Mouse (Mus musculus) gastrocnemius, postnatal 25 days (tissue): ENCODE data around the gene Med12l. TPM values are rescaled to one million over a fixed set of nuclear protein-coding genes. Genes with fewer than 3 reads are reported as not detected.
"Not testable (repeated sequence)": the region's sequence is repeated elsewhere in the genome, so short reads cannot be mapped to it uniquely, and the experiment has no call there.

Source experiments
- DNase-seq: peaks from one replicate; pipeline ENCODE4 v3.0.0; 2022
- total RNA-seq, 2 experiments: library from RNA; stranded (reverse); gene quantifications; 1 replicate in 1 of 2; 2 replicates in 1 of 2; pipeline ENCODE4 v1.2.3; 2021

The Med12l gene
- total RNA-seq, 2 experiments from 2014 or later = 0.46 to 0.77 TPM

- no peak for DNase-seq
Observed at GRCm38 (mm10) chr3:59140115-59140514, 134.5 kb downstream of the Med12l start.

DNA sequence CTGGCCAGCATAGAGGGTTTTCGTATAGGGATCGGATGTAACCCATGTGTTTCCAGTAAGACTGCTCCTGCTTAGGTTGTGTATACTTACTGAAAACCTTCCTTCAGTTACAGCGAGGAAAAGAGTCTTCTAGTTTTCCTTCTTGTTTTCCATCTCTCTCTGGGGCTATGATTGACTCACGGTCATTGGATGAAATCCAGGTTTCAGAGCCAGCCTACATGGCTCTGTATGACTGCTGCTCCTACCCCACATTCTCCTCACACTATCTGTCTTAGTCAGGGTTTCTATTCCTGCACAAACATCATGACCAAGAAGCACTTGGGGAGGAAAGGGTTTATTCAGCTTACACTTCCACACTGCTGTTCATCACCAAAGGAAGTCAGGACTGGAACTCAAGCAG lies 135.3 kb downstream of the Med12l start:
- DNase-seq = not testable (repeated sequence)

DNA sequence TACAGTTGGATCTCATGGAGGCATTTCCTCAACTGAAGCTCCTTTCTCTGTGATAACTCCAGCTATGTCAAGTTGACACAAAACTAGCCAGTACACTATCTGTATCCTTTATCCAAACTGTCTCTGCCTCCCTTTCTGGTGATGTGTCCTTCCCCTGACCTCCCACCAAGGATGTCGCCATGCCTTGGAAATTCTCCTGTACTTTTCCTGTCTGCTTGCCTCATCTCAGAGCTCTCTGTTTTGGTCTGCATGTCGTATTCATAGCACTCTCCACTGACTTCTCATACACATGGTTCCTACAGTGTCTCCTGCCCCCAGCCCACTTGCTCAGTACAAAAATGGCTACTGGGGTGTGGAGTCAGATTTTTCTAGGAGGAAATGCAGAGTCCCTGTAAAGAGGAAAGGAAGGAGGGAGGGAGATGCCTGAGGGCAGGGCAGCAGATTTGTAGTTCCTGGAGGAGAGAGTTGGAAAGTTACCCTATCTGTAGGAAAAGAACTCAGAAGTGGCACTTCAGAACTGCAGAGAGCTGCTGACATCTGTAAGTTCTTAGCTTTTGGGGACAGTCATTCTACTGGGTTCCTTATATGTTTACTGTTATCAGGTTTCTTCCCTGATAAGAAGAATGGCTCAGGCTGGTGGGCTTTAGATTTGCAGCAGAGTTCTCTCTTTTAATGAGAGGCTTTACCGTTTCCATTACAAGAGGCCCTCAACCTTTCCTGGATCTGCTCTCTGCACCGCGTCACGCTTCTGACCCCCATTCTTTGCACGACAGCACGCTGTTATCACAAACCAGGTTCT lies 136.1 kb downstream of the Med12l start:
- no peak for DNase-seq

- no peak for DNase-seq
Observed at GRCm38 (mm10) chr3:59145194-59145593, 139.6 kb downstream of the Med12l start.

DNA sequence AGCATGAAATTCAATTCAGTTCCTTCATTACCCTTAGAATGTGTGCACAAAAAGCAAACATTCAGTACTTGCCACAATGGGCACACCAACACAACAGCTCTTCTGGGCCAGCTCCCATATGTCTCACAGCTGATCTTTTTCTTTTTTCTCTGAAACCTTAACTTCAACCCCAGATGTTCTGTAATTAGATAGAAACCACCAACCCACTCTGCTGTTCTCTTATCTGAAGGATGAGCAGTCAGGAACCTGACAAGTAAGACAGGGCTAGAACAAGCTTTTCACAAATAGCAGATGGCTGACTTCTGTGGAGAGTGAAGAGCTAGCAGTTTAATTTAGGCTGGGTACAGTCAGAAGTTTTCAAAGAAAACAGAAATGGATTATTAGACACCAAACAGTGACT lies 144.0 kb downstream of the Med12l start:
- DNase-seq = no peak

DNA sequence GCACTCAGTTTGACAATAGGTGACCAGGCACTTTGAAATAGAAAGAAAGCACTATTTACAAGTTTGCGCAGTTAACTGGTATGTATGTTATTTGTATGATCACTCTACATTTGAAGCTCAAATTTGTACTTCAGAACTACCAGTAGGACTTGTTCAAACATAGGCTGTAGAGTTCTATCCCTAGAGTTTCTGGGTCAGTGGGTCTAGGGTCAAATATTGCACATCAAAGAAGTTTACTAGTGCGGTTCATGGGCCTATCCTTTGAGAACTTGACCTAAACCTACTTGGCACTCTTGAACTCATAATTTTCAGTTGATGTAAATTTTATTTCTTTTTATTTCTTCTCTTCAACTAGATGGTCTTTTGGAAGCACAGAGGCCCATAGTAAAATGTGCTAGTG lies 145.0 kb downstream of the Med12l start:
- no peak for DNase-seq

- DNase-seq = no peak
Observed at GRCm38 (mm10) chr3:59153424-59153823, 147.8 kb downstream of the Med12l start, which contains the start of gene P2ry14. TSS of gene P2ry14 (minus strand) at chr3:59153618.

GRCm38 (mm10) chr3:59154888-59155287 lies 149.3 kb downstream of the Med12l start:
- DNase-seq = no peak

DNA sequence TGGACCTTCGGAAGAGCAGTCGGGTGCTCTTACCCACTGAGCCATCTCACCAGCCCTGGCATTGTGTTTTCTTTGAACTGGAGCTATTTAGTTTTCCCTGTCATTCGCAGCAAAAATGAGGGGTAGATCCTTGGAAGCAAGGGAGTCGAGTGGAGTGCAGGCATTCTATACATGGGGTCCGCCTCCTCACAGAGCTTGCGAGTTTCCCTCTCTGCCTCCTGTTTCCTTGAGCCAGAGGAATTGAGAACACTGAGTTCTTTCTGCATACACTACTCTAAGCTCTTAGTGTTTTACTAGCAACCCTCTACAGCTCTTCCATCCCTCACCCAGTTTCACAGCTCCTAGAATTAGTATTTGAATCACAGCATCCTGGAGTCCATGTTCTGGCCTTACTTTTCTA lies 149.8 kb downstream of the Med12l start:
- DNase-seq = no peak

DNA sequence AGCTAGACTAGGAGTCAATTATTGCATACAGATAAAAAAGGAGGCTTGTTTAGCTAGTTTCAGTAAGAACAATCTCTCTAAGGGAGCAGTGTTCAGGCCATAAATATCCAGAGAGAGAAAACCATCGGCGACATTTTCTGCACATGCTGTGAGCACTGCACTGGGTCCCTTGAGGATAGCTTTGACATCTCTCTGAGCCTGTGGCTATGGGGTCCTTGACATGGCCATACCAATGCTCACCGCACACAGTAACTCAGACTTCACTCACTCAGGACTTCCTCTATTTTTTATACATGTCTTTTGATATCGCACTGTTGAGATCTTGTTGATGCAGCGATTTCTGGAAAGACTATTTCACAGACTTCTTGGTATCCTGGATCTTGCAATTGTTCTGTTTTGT lies 151.4 kb downstream of the Med12l start:
- no peak for DNase-seq

GRCm38 (mm10) chr3:59160465-59160864 lies 154.8 kb downstream of the Med12l start:
- no peak for DNase-seq

- no peak for DNase-seq
Observed at GRCm38 (mm10) chr3:59167417-59168054, 161.9 kb downstream of the Med12l start.

GRCm38 (mm10) chr3:59168476-59168875 lies 162.9 kb downstream of the Med12l start:
- no peak for DNase-seq

GRCm38 (mm10) chr3:59169215-59169614 lies 163.6 kb downstream of the Med12l start:
- no peak for DNase-seq

DNA sequence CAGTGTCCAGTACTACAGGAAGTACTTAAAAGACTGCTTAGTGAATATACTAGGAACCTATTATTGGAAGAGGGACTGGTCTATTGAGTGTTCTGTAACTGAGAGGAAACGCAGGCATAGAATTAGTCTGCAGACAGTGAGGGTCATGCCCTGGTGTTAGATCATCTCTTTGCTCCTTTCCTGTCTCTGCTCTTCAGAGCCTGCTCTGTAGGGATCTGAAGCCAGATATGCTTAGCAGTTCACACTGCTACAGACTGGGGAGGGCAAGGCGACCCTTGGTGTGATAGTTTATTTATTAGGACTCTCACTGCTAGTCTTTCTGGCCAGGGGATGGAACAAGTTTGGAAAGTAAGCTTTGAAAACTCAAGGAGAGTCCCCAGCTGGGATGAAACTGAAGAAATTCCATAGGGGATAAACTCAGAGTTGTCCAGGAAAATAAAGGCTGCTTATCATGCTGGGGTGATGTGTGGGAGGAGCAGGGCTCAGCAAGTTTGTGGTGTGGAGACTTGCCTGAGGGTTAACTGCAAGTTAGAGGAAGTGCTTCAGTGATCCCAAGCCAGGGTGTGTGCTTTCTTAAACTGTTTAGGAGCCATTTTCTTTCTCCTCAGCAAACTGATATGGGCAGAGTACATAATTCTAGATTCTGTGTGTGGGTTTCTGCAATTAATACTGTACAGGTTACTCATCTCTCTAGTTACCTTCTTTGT lies 164.4 kb downstream of the Med12l start:
- no peak for DNase-seq

DNA sequence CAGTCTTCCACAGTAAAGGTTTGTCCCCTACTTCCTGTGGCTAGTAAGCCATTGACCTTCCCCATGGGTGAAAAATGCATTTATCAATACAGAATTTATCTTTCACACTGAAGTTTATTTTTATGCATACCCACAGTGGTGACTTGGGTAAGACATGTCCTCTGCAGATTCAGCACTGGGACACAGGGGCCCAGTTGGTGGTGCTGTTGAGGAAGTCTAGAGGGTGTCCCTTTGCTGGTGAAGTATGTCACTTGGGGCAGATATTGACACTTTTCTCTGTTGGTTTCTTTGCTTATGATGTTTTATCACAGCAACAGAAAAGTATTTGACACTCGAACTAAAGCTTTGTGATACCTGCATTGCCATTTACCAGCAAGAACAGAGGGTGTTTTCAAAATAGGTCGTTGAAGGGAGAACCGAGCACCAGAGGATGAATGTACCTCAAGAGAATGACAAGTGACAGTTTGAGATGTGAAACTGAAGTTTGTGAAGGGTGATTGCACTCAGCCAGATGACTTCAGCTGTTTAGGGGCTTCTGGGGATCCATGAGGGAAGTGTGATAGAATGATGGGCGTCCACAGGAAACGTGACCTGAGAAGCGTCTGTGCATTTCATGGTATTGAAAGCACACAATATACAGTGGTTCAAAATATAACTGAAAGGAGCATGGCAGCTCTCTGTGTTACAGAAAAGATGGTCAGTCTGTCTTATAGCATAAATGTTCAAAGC lies 169.0 kb downstream of the Med12l start:
- DNase-seq = no peak

DNA sequence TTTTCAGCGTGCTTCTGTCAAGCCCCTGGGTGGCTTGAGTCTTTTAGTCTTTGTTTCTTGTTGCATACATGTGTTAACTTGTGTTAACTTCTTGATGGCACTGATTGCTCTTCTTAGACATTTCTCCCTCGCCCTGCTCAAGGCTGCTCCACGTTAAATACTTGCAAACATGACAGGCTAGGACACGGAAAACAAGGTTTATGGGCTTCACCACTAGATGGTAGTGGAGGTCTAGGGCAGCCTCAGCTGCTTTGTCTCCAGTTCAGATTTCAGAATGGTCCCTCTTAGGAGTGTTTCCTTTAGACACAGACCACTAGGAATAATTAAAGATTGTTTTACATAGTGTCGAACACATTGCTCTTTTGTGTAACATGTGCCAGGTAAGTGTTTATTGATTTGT lies 169.6 kb downstream of the Med12l start:
- no peak for DNase-seq

DNA sequence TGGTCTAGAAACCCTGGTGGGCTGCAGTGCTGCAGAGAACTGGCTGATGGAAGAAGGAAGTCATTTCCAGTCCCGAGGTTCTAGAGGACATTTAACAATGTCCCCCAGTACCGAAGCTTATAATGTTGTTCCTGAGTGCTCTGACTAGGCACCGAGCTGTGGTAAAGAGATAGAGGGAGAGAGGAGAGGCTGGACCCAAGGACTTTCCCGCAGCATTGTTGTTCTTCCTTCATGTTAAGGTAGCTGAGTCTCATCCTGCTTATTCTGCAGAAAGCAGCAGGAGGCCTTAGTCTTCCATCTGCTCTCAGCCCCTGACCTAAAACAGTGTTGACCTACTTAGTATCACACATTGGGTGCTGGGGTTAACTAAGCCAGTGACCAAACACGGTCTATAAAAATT lies 171.2 kb downstream of the Med12l start:
- no peak for DNase-seq

DNA sequence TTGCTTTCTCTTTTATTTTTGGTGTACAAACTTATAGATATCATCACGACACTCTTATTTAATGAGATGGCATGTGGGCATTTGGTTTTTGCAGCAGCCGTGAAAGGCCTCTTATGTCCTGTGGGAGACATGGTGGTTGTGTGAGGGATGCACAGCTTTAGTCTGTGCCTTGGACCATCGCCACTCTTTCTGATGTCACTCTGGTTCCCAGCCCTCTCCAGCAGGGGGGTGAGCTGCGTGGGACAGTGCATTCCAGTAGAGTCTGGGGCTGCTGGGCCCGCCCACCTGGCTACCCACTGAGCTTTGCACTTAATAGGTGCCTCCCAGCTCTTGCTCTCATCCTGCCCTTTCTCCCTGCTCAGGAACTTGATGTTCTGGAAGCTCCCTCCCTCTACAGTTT lies 175.5 kb downstream of the Med12l start:
- DNase-seq = no peak

- DNase-seq = no peak
Observed at GRCm38 (mm10) chr3:59182129-59182528, 176.5 kb downstream of the Med12l start.

DNA sequence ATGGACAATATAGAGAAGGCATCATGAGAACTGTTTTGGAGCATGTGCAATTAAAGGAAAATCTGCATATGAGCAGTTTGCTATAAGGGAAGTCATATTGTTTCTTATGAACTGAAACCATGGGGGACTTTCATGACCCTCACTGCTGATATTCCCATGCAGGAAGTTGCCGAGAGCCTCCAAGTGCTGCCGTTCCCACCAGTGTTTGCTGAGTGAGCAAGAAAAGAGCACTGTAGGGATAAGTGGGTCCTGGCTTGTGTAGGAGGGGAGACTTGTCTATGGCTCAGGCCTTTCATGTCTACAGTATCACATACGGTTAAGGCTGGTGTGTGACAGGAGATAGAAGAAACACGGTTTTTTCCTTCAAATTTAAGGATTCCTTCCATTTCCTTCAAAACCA lies 180.0 kb downstream of the Med12l start:
- DNase-seq = no peak

GRCm38 (mm10) chr3:59187336-59187735 lies 181.7 kb downstream of the Med12l start:
- no peak for DNase-seq

DNA sequence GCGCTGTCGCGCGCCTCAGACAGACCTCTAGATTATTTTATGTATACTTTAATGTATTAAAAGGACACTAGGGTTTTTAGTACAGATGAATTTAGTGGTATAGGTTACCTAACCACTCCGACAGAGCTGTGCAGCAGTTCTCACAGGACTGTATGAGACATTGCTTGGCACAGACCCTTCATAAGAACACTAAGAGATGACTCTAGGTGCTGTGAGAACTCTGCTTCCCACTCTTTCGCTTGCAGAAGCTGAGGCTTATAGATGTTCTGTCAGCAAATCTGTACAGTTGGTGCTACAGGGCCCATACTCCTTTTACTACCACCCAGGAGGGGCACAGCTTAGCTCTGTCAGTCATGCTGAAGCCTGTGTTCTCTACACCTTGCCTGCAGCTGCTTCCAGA lies 186.0 kb downstream of the Med12l start:
- no peak for DNase-seq
